Mouse (Mus musculus) kidney, adult 2 months (tissue): ENCODE measurements around the gene Arhgef11.

Source experiments
- CTCF ChIP-seq: fragments of 200-500 bp; conservative IDR thresholded peaks from 2 replicates; pipeline ENCODE4 v1.5.1; 2011; ENCODE audit warnings: low read depth, mild to moderate bottlenecking, control low read depth, low read length, moderate library complexity, mixed read lengths; ENCODE audit not compliant: insufficient read depth, insufficient read length
- POLR2A ChIP-seq: fragments of 200-500 bp; IDR thresholded peaks from one replicate; pipeline ENCODE4 v1.6.1; 2011; ENCODE audit warnings: low read depth, low read length, control low read depth

DNA sequence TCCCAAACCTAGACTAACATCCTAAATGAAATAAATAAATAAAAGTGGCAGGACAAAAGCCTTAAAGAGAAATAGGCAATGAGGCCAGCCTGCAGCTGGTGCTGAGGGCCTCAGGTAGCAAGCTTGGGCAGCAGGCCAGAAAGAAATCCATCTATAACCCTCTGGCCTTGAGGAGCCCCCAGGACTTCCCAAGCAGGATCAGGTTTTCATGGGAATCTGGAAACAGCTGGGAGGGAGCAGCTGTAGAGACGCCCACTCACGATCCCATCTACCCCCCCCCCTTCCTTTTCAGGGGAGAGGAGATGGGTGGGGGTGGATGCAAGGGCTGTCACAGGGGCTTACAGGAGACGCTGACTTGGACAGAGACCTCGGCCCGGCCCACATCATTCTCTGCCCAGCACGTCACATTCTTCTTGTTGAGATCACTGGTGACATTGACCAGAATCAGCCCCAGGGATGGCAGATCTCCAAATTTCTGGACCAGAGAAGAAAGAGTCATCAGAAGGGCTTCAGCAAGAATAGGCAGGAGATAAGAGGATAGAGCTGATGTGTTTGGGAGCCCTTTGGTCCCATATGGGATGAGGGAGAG, 168.4 kb downstream of the Arhgef11 start:
- no peak for TF ChIP-seq CTCF
- TF ChIP-seq POLR2A = no peak
